Mouse (Mus musculus): ENCODE measurements around the gene Mecom. TPM values are rescaled to one million over a fixed set of nuclear protein-coding genes. Genes with fewer than 3 reads are reported as not detected.

The Mecom gene
- 14.3 and 15.9 TPM in 2 replicates for polyA plus RNA-seq (2012; rRNA removed)

DNA sequence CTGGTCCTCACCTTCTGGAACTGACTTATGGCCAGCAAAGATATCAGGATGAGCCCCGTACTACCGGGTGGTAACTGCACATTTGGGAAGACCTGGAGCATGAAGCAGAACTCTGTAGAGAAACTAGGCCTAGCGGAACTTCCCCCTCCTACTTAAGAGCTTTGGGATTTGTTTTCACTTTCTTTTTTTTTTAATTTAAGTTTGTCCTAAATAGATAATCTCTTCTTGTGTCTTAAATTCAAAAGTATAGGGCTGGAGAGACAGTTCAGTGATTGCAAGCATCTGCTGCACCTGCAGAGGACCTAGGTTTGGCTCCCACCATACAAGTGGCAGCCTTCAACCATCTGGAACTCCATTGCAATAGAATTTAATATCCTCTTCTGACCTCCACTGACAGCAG lies at the start of gene Mecom:
TSS of gene Mecom (minus strand) at position 101 of the 400 bp plus-strand sequence.

Other genes starting within 250 kb of the Mecom start
- gene Actrt3, start 51.9 kb upstream of the Mecom start, polyA plus RNA-seq (2012; rRNA removed), result 0.09 TPM in 1 of 2 replicates, not detected in the other
- 4.5 and 7.5 TPM in 2 replicates for gene Mynn, start 54.1 kb upstream of the Mecom start, polyA plus RNA-seq (2012; rRNA removed)
- not detected in 2 replicates for gene Lrriq4, start 96.5 kb upstream of the Mecom start, polyA plus RNA-seq (2012; rRNA removed)
- gene Lrrc34, start 99.9 kb upstream of the Mecom start, polyA plus RNA-seq (2012; rRNA removed), result not detected in 2 replicates
- gene Lrrc31, start 151.8 kb upstream of the Mecom start, polyA plus RNA-seq (2012; rRNA removed), result 7.1 and 8.2 TPM in 2 replicates
- gene Samd7, start 198.3 kb upstream of the Mecom start, polyA plus RNA-seq (2012; rRNA removed), result not detected in 2 replicates
- gene Sec62, start 244.9 kb upstream of the Mecom start, polyA plus RNA-seq (2012; rRNA removed), result 6.2 TPM in 2 replicates